Mouse (Mus musculus): ENCODE data around the gene Stxbp2. TPM values are rescaled to one million over a fixed set of nuclear protein-coding genes. Genes with fewer than 3 reads are reported as not detected.
A peak's percentile ranks its signal among the peaks of the same experiment; 100 is the strongest.

The Stxbp2 gene
- total and polyA plus RNA-seq, 3 experiments: 81.1 to 186 (median 117) TPM

DNA sequence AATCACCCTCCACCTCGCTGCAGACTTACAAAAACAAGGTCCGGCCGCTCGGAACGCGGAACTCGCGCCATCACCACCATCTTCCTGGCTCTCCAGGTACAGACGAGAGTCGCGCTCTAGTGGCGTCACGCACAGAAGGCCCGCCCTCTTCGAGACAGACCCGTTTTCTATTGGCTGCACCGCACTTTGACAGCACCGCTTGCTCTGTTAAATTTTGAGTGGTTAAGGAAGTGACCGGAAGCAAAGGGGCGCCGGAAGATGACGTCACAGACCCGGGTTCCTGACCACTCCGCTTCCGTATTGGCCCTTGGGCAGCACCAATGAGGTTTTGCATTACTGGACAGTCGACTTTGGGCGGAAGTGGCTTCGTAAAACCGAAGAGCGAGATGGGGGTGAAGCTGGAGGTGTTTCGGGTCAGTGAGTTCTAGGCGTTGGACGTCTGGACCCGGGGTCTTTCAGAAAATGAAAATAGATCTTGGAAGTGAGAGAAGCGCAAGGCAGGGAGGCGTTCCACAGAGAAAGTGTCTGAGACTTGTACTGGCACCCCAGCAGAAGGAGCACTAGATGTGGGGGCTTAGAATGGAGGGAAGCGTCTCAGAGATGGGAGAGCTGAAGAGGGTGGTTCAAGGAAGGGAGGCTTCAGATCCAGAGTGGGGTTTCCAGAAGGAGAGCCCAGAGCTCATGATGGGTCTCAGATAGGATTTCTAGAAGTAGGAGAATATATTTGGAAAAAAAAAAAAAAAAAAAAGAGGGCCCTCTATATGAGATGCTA, 9.4 kb upstream of the Stxbp2 start, which contains the start of the genes Xab2 and Pet100:
TSS of gene Xab2 (minus strand) at position 118 of the 772 bp plus-strand sequence.
TSS of gene Pet100 (plus strand) at position 350 of the 772 bp plus-strand sequence.
- peak; percentile 100 for DNase-seq (ENCODE audit: low read depth, low spot score)
- no peaks in the 10 kb centered on the region for H3K9me3 ChIP-seq (replicated peaks; ENCODE audit: insufficient read depth, low read length)
- peak within 1 kb of the TSS; percentile 89 to 99 for H3K4me3 ChIP-seq (ENCODE audit: control insufficient read depth in 1 of 2, insufficient read depth in 1 of 2, low read depth in 2 of 2, low read length in 2 of 2)
- H3K36me3 ChIP-seq (ENCODE audit: control insufficient read depth in 1 of 2, insufficient read depth in 2 of 2, low read length in 2 of 2): peaks cover 2 to 12% of the 10 kb centered on the region in 2 experiments
- H3K79me2 ChIP-seq (ENCODE audit: control insufficient read depth, insufficient read depth, low read length, poor library complexity): peaks cover 29% of the 10 kb centered on the region
- H3K27me3 ChIP-seq (ENCODE audit: control insufficient read depth in 1 of 2, insufficient read depth in 2 of 2, low read length in 2 of 2): no peaks in the 10 kb centered on the region
- H3K9ac ChIP-seq (ENCODE audit: control insufficient read depth, low read depth, low read length, poor library complexity, severe bottlenecking): peak within 1 kb of the TSS; percentile 87
- peak within 1 kb of the TSS; percentile 9; the same call in 1 of the 2 replicates for H3K27ac ChIP-seq (ENCODE audit: control insufficient read depth, low read depth, low read length)
- H3K4me1 ChIP-seq (ENCODE audit: control insufficient read depth in 1 of 2, insufficient read depth in 2 of 2, low read length in 2 of 2): peaks cover under 1 to 7% of the 10 kb centered on the region in 2 experiments; a peak in 3 of 4 replicates
- no peak for TF ChIP-seq EP300 (IDR thresholded peaks at IDR 0.05; ENCODE audit: low read depth in 1 of 2, low read length in 2 of 2)
- TF ChIP-seq ZMIZ1 (IDR thresholded peaks at IDR 0.05; ENCODE audit: low read depth, low read length): peak; percentile 39; the same call in 1 of the 2 replicates
- TF ChIP-seq MYB (IDR thresholded peaks at IDR 0.05; ENCODE audit: low read depth, low read length): no peak
- TF ChIP-seq MYC (IDR thresholded peaks at IDR 0.05; ENCODE audit: low read depth, low read length): peak; percentile 62; the same call in 1 of the 2 replicates
- no peak for TF ChIP-seq MAFK (IDR thresholded peaks at IDR 0.05; ENCODE audit: borderline replicate concordance, low read depth, low read length)
- no peak for TF ChIP-seq RCOR1 (IDR thresholded peaks at IDR 0.05; ENCODE audit: low read depth, low read length)
- TF ChIP-seq JUND (IDR thresholded peaks at IDR 0.05; ENCODE audit: low read depth, low read length): peak; percentile 83; the same call in 1 of the 2 replicates
- TF ChIP-seq SMC3 (IDR thresholded peaks at IDR 0.05; ENCODE audit: low read depth, low read length): no peak
- TF ChIP-seq MAX (IDR thresholded peaks at IDR 0.05; ENCODE audit: low read length): no peak
- TF ChIP-seq HCFC1 (IDR thresholded peaks at IDR 0.05; ENCODE audit: low read depth, low read length): peak; percentile 99
- no peak for TF ChIP-seq USF2 (IDR thresholded peaks at IDR 0.05; ENCODE audit: borderline replicate concordance in 1 of 2, insufficient read depth in 1 of 2, low read depth in 1 of 2, low read length in 2 of 2)
- TF ChIP-seq ELF1 (IDR thresholded peaks at IDR 0.05; ENCODE audit: low read depth, low read length): peak; percentile 99
- peak; percentile 92 for TF ChIP-seq MAZ (IDR thresholded peaks at IDR 0.05; ENCODE audit: low read depth, low read length)
- TF ChIP-seq GATA1 (IDR thresholded peaks at IDR 0.05; ENCODE audit: low read depth, low read length): 0 out of 2 replicates have a peak, but pooled peaks have one; percentile 4
- TF ChIP-seq ZKSCAN1 (IDR thresholded peaks at IDR 0.05; ENCODE audit: low read depth, low read length): no peak
- TF ChIP-seq POLR2AphosphoS5 (IDR thresholded peaks at IDR 0.05; ENCODE audit: borderline replicate concordance, low read depth, low read length): no peak
- TF ChIP-seq UBTF (IDR thresholded peaks at IDR 0.05; ENCODE audit: borderline replicate concordance, insufficient read depth, low read depth, low read length): no peak
- no peak for TF ChIP-seq MEF2A (IDR thresholded peaks at IDR 0.05; ENCODE audit: extremely low read depth, insufficient replicate concordance, low read depth, low read length, poor library complexity, severe bottlenecking)
- no peak for TF ChIP-seq TAL1 (IDR thresholded peaks at IDR 0.05; ENCODE audit: low read length)
- no peak for TF ChIP-seq CTCF (IDR thresholded peaks at IDR 0.05 in 2 of 3, conservative IDR thresholded peaks at IDR 0.05 in 1 of 3; ENCODE audit: control insufficient read depth in 1 of 3, insufficient read depth in 1 of 3, low read depth in 2 of 3, low read length in 3 of 3, poor library complexity in 1 of 3, severe bottlenecking in 1 of 3)
- peak; percentile 40 for TF ChIP-seq TBP (IDR thresholded peaks at IDR 0.05; ENCODE audit: low read depth, low read length)
- peak; percentile 13 to 69; a peak in 2 of 4 replicates for TF ChIP-seq POLR2A (IDR thresholded peaks at IDR 0.05; ENCODE audit: control insufficient read depth in 1 of 2, insufficient read depth in 1 of 2, low read depth in 1 of 2, low read length in 2 of 2, poor library complexity in 1 of 2)
- no peak for TF ChIP-seq BHLHE40 (IDR thresholded peaks at IDR 0.05; ENCODE audit: borderline replicate concordance, low read depth, low read length)
- TF ChIP-seq ZC3H11A (IDR thresholded peaks at IDR 0.05; ENCODE audit: low read depth, low read length): no peak
- peak; percentile 17; the same call in 1 of the 2 replicates for TF ChIP-seq ETS1 (IDR thresholded peaks at IDR 0.05; ENCODE audit: low read depth, low read length)
- peak; percentile 87 for TF ChIP-seq MXI1 (IDR thresholded peaks at IDR 0.05; ENCODE audit: low read depth, low read length)
- no peak for TF ChIP-seq CHD1 (IDR thresholded peaks at IDR 0.05; ENCODE audit: low read depth, low read length)
- TF ChIP-seq POLR2AphosphoS2 (IDR thresholded peaks at IDR 0.05; ENCODE audit: low read length): peak; percentile 39; the same call in 1 of the 2 replicates
- TF ChIP-seq RAD21 (IDR thresholded peaks at IDR 0.05; ENCODE audit: low read depth, low read length): no peak
- TF ChIP-seq USF1 (IDR thresholded peaks at IDR 0.05; ENCODE audit: low read depth, low read length): no peak; the same call in 1 of the 2 replicates
- TF ChIP-seq GABPA (IDR thresholded peaks at IDR 0.05; ENCODE audit: low read depth, low read length): peak; percentile 57; the same call in 1 of the 2 replicates
- no peak for TF ChIP-seq ZNF384 (IDR thresholded peaks at IDR 0.05; ENCODE audit: low read depth, low read length)
- peak; percentile 92 for TF ChIP-seq CHD2 (IDR thresholded peaks at IDR 0.05; ENCODE audit: low read length)
- TF ChIP-seq NELFE (IDR thresholded peaks at IDR 0.05; ENCODE audit: low read depth, low read length): peak; percentile 60
- TF ChIP-seq KAT2A (conservative IDR thresholded peaks at IDR 0.05; ENCODE audit: low read depth, low read length): peak; percentile 94
